Mouse (Mus musculus): ENCODE data around the gene Srf. TPM values are rescaled to one million over a fixed set of nuclear protein-coding genes. Genes with fewer than 3 reads are reported as not detected.

The Srf gene
- polyA plus RNA-seq, 1 experiment from 2014 or later = 13.1 TPM

DNA sequence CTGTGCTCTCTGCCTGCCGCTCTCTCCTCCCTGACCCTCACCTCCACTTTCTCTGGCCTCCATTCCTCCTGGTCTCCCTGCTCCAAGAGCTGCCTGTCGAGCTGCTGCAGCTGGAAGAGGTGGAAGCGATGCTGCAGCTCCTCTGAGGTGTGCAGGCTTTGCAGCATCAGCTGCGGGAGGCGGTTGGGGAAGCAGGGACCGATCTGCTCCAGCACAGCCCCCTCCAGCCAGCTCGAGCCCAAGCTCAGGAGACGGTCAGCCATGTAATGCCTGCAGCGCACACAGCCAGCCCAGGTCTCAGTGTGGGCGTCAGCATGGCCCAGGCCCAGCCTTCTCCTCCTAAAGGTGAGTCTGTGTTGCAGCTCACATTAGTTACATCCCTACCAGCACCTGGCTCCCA is 36.0 kb downstream of the Srf start:
- Histone ChIP-seq H3K9me3 (no peaks in the 10 kb centered on the region), H3K9ac (peak overlapping the region; percentile 73; the same call in 1 of the 2 replicates), H3K27ac (replicated peaks) (no peak overlapping the region), H3K4me1 (peaks cover 20% of the 10 kb centered on the region), H3K4me2 (peak overlapping the region; percentile 66), H3K36me3 (peaks cover 7% of the 10 kb centered on the region; the same call in 1 of the 2 replicates), H3K4me3 (peak overlapping the region; percentile 41), H3K27me3 (replicated peaks) (peaks cover 40% of the 10 kb centered on the region)
- WGBS = 49% methylated on average over 10 of the region's 10 CpGs
- ATAC-seq (ENCODE audit: extremely low read depth, insufficient number of reproducible peaks, low FRiP score, low TSS enrichment) = no peak

DNA sequence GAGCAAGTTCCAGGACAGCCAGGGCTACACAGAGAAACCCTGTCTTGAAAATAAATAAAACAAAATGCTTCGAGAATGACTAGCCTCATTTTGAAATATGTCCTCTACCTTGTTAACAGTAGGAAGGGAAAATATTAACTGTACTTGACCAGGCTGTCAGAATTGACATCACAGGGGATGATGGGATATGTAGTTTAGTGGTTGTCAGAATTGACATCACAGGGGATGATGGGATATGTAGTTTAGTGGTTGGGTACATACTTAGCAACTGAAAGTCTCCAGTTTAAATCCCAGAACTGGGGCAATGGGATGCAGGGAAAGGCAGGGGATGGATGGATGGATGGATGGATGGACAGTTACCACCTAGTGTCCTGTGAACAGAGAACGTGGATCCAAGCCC is 42.6 kb downstream of the Srf start:
- no peak for ATAC-seq (ENCODE audit: extremely low read depth, insufficient number of reproducible peaks, low FRiP score, low TSS enrichment)
- no peak overlapping the region for H3K4me3 ChIP-seq
- no peak overlapping the region for H3K9ac ChIP-seq
- H3K27ac ChIP-seq (replicated peaks) = no peak overlapping the region
- H3K4me1 ChIP-seq = no peaks in the 10 kb centered on the region
- H3K27me3 ChIP-seq (replicated peaks) = no peaks in the 10 kb centered on the region
- H3K9me3 ChIP-seq = no peaks in the 10 kb centered on the region
- peaks cover 6% of the 10 kb centered on the region; the same call in 1 of the 2 replicates for H3K36me3 ChIP-seq
- WGBS = 55% methylated on average over 2 of the region's 2 CpGs
- no peak overlapping the region for H3K4me2 ChIP-seq

DNA sequence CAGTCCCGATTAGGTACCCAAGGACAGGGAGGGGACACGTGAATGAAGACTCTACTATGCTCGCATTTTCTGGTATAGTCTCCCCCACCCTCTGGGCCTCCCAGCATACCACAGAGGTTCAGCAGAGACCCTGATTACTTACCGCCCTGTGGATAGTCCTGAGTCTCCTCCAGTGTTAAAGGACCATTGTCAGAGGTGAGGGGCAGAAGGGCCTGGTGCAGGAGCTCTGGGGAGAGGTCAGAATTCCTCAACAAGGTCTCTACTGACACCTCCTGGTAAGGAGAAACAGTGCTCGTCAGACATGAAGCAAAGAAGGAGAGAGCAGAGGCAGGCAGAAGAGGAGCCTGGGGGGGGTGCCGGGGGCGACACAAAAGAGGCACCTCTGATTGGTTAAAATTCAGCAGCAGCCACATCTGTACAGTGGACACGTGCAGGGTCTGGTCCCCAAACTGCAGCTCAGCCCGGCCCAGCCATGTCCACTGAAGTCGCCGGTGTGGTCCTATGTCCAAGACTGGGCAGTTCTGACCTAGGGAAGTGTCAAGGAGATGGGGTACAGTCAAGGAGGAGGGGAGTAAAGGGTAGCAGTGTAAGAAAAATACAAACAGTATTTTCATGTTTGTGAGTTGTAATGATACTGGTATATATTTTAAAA is 44.8 kb downstream of the Srf start:
- H3K9me3 ChIP-seq = no peaks in the 10 kb centered on the region
- H3K27me3 ChIP-seq (replicated peaks) = no peaks in the 10 kb centered on the region
- no peak overlapping the region for H3K4me2 ChIP-seq
- H3K9ac ChIP-seq = no peak overlapping the region
- 46% methylated on average over 11 of the region's 11 CpGs for WGBS
- no peak overlapping the region for H3K27ac ChIP-seq (replicated peaks)
- H3K4me3 ChIP-seq = no peak overlapping the region
- ATAC-seq (ENCODE audit: extremely low read depth, insufficient number of reproducible peaks, low FRiP score, low TSS enrichment) = no peak
- 0 out of 2 replicates have a peak, but pooled peaks cover 2% of the 10 kb centered on the region for H3K36me3 ChIP-seq
- no peaks in the 10 kb centered on the region for H3K4me1 ChIP-seq

DNA sequence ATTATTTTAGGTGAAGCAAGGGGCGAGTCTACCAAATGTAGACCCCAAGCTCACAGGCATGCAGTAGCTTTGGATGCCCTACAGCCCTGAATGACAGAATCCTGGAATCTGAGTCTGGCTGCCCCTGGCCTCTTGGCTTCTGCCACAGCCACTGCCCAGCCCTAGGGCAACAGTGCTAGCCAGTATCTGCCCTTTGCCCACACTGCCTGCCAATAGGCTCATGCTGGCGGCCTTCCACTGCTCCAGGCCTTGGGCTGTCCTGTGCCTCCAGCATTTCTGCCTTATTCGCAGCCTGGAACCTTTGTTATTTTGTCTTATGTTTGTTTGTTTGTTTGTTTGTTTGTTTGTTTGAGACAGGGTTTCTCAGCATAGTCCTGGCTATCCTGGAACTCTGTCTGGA is 50.4 kb downstream of the Srf start:
- WGBS = 80% methylated on average over 3 of the region's 3 CpGs
- Histone ChIP-seq H3K4me1 (no peaks in the 10 kb centered on the region), H3K9ac (no peak overlapping the region), H3K9me3 (no peaks in the 10 kb centered on the region), H3K4me3 (no peak overlapping the region), H3K27me3 (replicated peaks) (0 out of 2 replicates have a peak, but pooled peaks cover 3% of the 10 kb centered on the region), H3K36me3 (peaks cover 5% of the 10 kb centered on the region), H3K4me2 (no peak overlapping the region), H3K27ac (replicated peaks) (no peak overlapping the region)
- no peak for ATAC-seq (ENCODE audit: extremely low read depth, insufficient number of reproducible peaks, low FRiP score, low TSS enrichment)

DNA sequence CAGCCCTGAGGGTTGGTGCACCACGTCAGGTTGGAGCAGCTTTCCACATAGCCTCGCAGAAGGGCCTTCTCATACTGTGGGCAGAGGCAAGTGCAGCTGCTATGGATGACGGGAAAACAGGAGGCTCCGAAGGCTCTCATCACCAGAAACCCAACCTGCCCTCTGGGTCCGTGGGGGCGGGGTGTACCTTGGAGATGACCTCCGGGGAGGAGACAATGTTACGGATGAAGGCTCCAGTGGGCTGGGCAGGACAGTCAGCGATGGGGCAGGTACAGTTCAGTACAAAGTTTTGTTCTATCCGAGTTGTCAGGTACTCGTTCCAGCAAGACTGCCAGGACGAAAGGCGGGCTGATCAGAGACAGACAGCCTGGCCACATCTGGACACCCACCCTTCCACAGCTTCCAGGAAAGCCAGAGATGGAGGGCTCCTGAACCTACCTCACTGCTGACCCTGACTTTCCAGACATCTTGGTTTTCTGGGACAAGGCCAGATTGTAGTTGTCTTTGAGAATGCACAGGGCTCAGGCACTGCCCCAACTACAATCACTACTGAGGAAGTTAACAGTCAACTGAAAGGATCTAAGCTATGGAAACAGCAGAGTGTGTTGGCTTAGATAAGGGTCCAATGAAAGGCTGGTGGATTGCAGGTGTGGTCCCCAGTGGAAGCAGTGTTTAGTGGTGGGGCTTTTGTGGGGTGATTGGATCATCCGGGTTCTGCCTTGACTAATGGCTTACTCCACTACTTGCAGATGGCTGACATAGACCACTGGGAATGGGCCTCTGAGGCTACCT is 51.9 kb downstream of the Srf start:
- 72% methylated on average over 14 of the region's 14 CpGs for whole genome bisulfite sequencing

DNA sequence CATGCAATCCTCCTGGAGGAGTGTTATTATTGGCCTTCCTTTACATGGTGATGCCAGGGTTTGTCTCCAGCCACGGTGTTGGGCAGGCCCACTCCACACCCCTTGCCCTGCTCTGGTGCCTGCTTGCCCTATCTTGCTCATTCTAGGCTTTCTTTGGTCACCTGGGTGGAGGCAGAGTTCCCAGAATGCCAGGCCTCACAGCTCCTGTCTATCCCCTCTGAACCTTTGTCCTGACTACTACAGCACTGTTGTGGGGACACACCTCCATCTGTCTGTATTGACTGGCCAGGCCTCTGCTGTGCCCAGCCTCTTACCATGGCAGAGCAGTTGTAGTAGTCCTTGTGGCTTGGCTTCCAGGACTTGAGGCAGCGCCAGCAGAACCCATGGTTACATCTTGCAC is 53.2 kb downstream of the Srf start:
- Histone ChIP-seq H3K9ac (no peak overlapping the region), H3K27ac (replicated peaks) (no peak overlapping the region), H3K4me2 (no peak overlapping the region), H3K9me3 (no peaks in the 10 kb centered on the region), H3K4me3 (no peak overlapping the region), H3K4me1 (no peaks in the 10 kb centered on the region), H3K27me3 (replicated peaks) (peaks cover 5% of the 10 kb centered on the region), H3K36me3 (peaks cover 24% of the 10 kb centered on the region)
- no peak for ATAC-seq (ENCODE audit: extremely low read depth, insufficient number of reproducible peaks, low FRiP score, low TSS enrichment)
- WGBS = 82% methylated on average over 2 of the region's 2 CpGs

More for the DNA sequence above, 51.9 kb downstream of the Srf start:
- Histone ChIP-seq H3K27ac (replicated peaks) (no peak overlapping the region), H3K4me1 (no peaks in the 10 kb centered on the region), H3K4me2 (no peak overlapping the region), H3K36me3 (peaks cover 19% of the 10 kb centered on the region), H3K9ac (no peak overlapping the region), H3K4me3 (no peak overlapping the region), H3K27me3 (replicated peaks) (0 out of 2 replicates have a peak, but pooled peaks cover 3% of the 10 kb centered on the region), H3K9me3 (no peaks in the 10 kb centered on the region)
- no peak for ATAC-seq (ENCODE audit: extremely low read depth, insufficient number of reproducible peaks, low FRiP score, low TSS enrichment)

Small RNAs within 50 kb of the gene (microRNA-seq; reads per million reads assigned to microRNA genes)
- gene Mir6976 = not detected

Other genes with a start within 250 kb of the Srf start
- gene Abcc10, start 227.8 kb downstream of the Srf start, polyA plus RNA-seq (2015; fragmentation: Nextera tagmentation; extraction: Ambion mirVana) = 4.3 and 4.9 TPM in 2 replicates
- 5.1 and 5.2 TPM in 2 replicates for gene Zfp318, start 172.4 kb downstream of the Srf start, polyA plus RNA-seq (2015; fragmentation: Nextera tagmentation; extraction: Ambion mirVana)
- 1.2 TPM in 2 replicates for gene Crip3, start 127.2 kb downstream of the Srf start, polyA plus RNA-seq (2015; fragmentation: Nextera tagmentation; extraction: Ambion mirVana)
- not detected in 2 replicates for gene Slc22a7, start 117.7 kb downstream of the Srf start, polyA plus RNA-seq (2015; fragmentation: Nextera tagmentation; extraction: Ambion mirVana)
- gene Ttbk1, start 68.5 kb downstream of the Srf start, polyA plus RNA-seq (2015; fragmentation: Nextera tagmentation; extraction: Ambion mirVana) = 0.10 and 0.12 TPM in 2 replicates
- 24.7 and 32.5 TPM in 2 replicates for gene Dnph1, start 59.5 kb downstream of the Srf start, polyA plus RNA-seq (2015; fragmentation: Nextera tagmentation; extraction: Ambion mirVana)
- 4.5 and 5.0 TPM in 2 replicates for gene Cul9, start 9.8 kb downstream of the Srf start, polyA plus RNA-seq (2015; fragmentation: Nextera tagmentation; extraction: Ambion mirVana)
- gene Ptk7, start 73.3 kb upstream of the Srf start, polyA plus RNA-seq (2015; fragmentation: Nextera tagmentation; extraction: Ambion mirVana) = 49.3 and 52.6 TPM in 2 replicates
- 18.6 and 20.5 TPM in 2 replicates for gene Klc4, start 89.8 kb upstream of the Srf start, polyA plus RNA-seq (2015; fragmentation: Nextera tagmentation; extraction: Ambion mirVana)
- 98.0 and 111 TPM in 2 replicates for gene Mrpl2, start 90.1 kb upstream of the Srf start, polyA plus RNA-seq (2015; fragmentation: Nextera tagmentation; extraction: Ambion mirVana)
- gene Cul7, start 94.2 kb upstream of the Srf start, polyA plus RNA-seq (2015; fragmentation: Nextera tagmentation; extraction: Ambion mirVana) = 41.1 and 41.4 TPM in 2 replicates
- 37.6 and 40.3 TPM in 2 replicates for gene Rrp36, start 118.2 kb upstream of the Srf start, polyA plus RNA-seq (2015; fragmentation: Nextera tagmentation; extraction: Ambion mirVana)
- gene Mea1, start 122.6 kb upstream of the Srf start, polyA plus RNA-seq (2015; fragmentation: Nextera tagmentation; extraction: Ambion mirVana) = 122 and 142 TPM in 2 replicates
- gene Klhdc3, start 124.7 kb upstream of the Srf start, polyA plus RNA-seq (2015; fragmentation: Nextera tagmentation; extraction: Ambion mirVana) = 136 and 148 TPM in 2 replicates
- 54.9 and 57.7 TPM in 2 replicates for gene Ppp2r5d, start 148.9 kb upstream of the Srf start, polyA plus RNA-seq (2015; fragmentation: Nextera tagmentation; extraction: Ambion mirVana)
- 11.6 and 12.2 TPM in 2 replicates for gene Pex6, start 155.3 kb upstream of the Srf start, polyA plus RNA-seq (2015; fragmentation: Nextera tagmentation; extraction: Ambion mirVana)
- gene Gnmt, start 173.0 kb upstream of the Srf start, polyA plus RNA-seq (2015; fragmentation: Nextera tagmentation; extraction: Ambion mirVana) = 1.5 and 2.0 TPM in 2 replicates
- gene Cnpy3, start 196.0 kb upstream of the Srf start, polyA plus RNA-seq (2015; fragmentation: Nextera tagmentation; extraction: Ambion mirVana) = 47.7 and 52.8 TPM in 2 replicates
- gene Ptcra, start 207.5 kb upstream of the Srf start, polyA plus RNA-seq (2015; fragmentation: Nextera tagmentation; extraction: Ambion mirVana) = 0.23 and 0.44 TPM in 2 replicates
- 48.8 and 56.9 TPM in 2 replicates for gene 2310039H08Rik, start 216.5 kb upstream of the Srf start, polyA plus RNA-seq (2015; fragmentation: Nextera tagmentation; extraction: Ambion mirVana)
- gene Rpl7l1, start 226.5 kb upstream of the Srf start, polyA plus RNA-seq (2015; fragmentation: Nextera tagmentation; extraction: Ambion mirVana) = 85.1 and 101 TPM in 2 replicates